Mouse (Mus musculus): ENCODE measurements at regions not wholly inside any gene's neighbourhood (a gene's known extent, or its start where the extent isn't known, plus 50 kb on each side); places are given as distances from the start of the nearest gene placed in this dataset.

GRCm38 (mm10) chr10:43634371-43635080 is 56.4 kb downstream of the Cd24a start:
- DNase-seq, result peak; percentile 84

- DNase-seq, result no peak
These were observed 63.3 kb downstream of the Cd24a start for GRCm38 (mm10) chr10:43641169-43641945.

- DNase-seq, result no peak
These were observed 68.2 kb downstream of the Cd24a start for GRCm38 (mm10) chr10:43646326-43646725.

- DNase-seq, result no peak
These were observed 68.9 kb downstream of the Cd24a start for GRCm38 (mm10) chr10:43646965-43647364.

GRCm38 (mm10) chr10:43648186-43648585 is 70.1 kb downstream of the Cd24a start:
- no peak for DNase-seq

- no peak for DNase-seq
These were observed 70.8 kb downstream of the Cd24a start for GRCm38 (mm10) chr10:43648815-43649447.

- no peak for DNase-seq
These were observed 72.4 kb downstream of the Cd24a start for GRCm38 (mm10) chr10:43650449-43650848.

GRCm38 (mm10) chr10:43651505-43651904 is 73.4 kb downstream of the Cd24a start:
- DNase-seq, result peak; percentile 31

- DNase-seq, result no peak
These were observed 73.8 kb downstream of the Cd24a start for GRCm38 (mm10) chr10:43651915-43652314.

GRCm38 (mm10) chr10:43655082-43655671 is 77.1 kb downstream of the Cd24a start:
- DNase-seq, result peak; percentile 50

- DNase-seq, result no peak
These were observed 77.6 kb downstream of the Cd24a start for GRCm38 (mm10) chr10:43655680-43656079.

- no peak for DNase-seq
These were observed 78.1 kb downstream of the Cd24a start for GRCm38 (mm10) chr10:43656207-43656606.

GRCm38 (mm10) chr10:43657501-43658225 is 79.6 kb downstream of the Cd24a start:
- DNase-seq, result no peak

- no peak for DNase-seq
These were observed 80.1 kb downstream of the Cd24a start for GRCm38 (mm10) chr10:43658226-43658593.

GRCm38 (mm10) chr10:43664844-43665243 is 86.8 kb downstream of the Cd24a start:
- no peak for DNase-seq

- DNase-seq, result no peak
These were observed 88.4 kb downstream of the Cd24a start for GRCm38 (mm10) chr10:43666262-43667085.

GRCm38 (mm10) chr10:43667086-43667690 is 89.1 kb downstream of the Cd24a start:
- DNase-seq, result no peak

GRCm38 (mm10) chr10:43667732-43668247 is 89.7 kb downstream of the Cd24a start:
- no peak for DNase-seq

GRCm38 (mm10) chr10:43669471-43669870 is 91.4 kb downstream of the Cd24a start:
- DNase-seq, result no peak

GRCm38 (mm10) chr10:43670745-43671144 is 92.7 kb downstream of the Cd24a start:
- no peak for DNase-seq

GRCm38 (mm10) chr10:43671785-43672184 is 93.7 kb downstream of the Cd24a start:
- DNase-seq, result no peak

All from kidney, postnatal 14 days (tissue).